Mouse (Mus musculus): ENCODE data around the gene Hist1h2aa. TPM values are rescaled to one million over a fixed set of nuclear protein-coding genes. Genes with fewer than 3 reads are reported as not detected.
A peak's percentile ranks its signal among the peaks of the same experiment; 100 is the strongest.

Gene Hist1h2aa
- polyA plus RNA-seq, 1 experiment from 2014 or later = not detected

- H3K4me1 ChIP-seq (ENCODE audit: insufficient read depth, low read depth, low read length) = no peaks in the 10 kb centered on the region
- H3K36me3 ChIP-seq (ENCODE audit: insufficient read depth, low read length) = no peaks in the 10 kb centered on the region
- H3K27me3 ChIP-seq (replicated peaks; ENCODE audit: insufficient read depth, low read length) = no peaks in the 10 kb centered on the region
- no peak overlapping the region for H3K9ac ChIP-seq (replicated peaks; ENCODE audit: low read depth)
- H3K4me3 ChIP-seq (ENCODE audit: low read depth, low read length) = no peak overlapping the region
- no peaks in the 10 kb centered on the region for H3K9me3 ChIP-seq (ENCODE audit: low read length)
- H3K27ac ChIP-seq (ENCODE audit: low read length) = no peak overlapping the region
- TF ChIP-seq EP300 (IDR thresholded peaks at IDR 0.05) (no peak), CTCF (IDR thresholded peaks at IDR 0.05) (peak; percentile 68)
- DNase-seq (ENCODE audit: low spot score) (no peak), ATAC-seq (no peak)
- H3K4me2 ChIP-seq (replicated peaks; ENCODE audit: low read depth, low read length) = no peak overlapping the region
- 63% methylated on average over 3 of the region's 3 CpGs for WGBS
Observed at GRCm38 (mm10) chr13:23950928-23951327, 16.7 kb downstream of the Hist1h2aa start.

- Histone ChIP-seq H3K27me3 (replicated peaks; ENCODE audit: insufficient read depth, low read length) (no peaks in the 10 kb centered on the region), H3K4me3 (ENCODE audit: low read depth, low read length) (no peak overlapping the region), H3K9ac (replicated peaks; ENCODE audit: low read depth) (no peak overlapping the region), H3K27ac (ENCODE audit: low read length) (no peak overlapping the region), H3K36me3 (ENCODE audit: insufficient read depth, low read length) (no peaks in the 10 kb centered on the region), H3K4me1 (ENCODE audit: insufficient read depth, low read depth, low read length) (no peaks in the 10 kb centered on the region), H3K9me3 (ENCODE audit: low read length) (no peaks in the 10 kb centered on the region), H3K4me2 (replicated peaks; ENCODE audit: low read depth, low read length) (no peak overlapping the region)
- DNase-seq (ENCODE audit: low spot score) = no peak
- no peak for ATAC-seq
- WGBS = 11% methylated on average over 2 of the region's 2 CpGs
- TF ChIP-seq CTCF (IDR thresholded peaks at IDR 0.05) = no peak
- TF ChIP-seq EP300 (IDR thresholded peaks at IDR 0.05) = no peak
Observed at GRCm38 (mm10) chr13:23959776-23960175, 25.5 kb downstream of the Hist1h2aa start.

GRCm38 (mm10) chr13:23964909-23965308, 30.6 kb downstream of the Hist1h2aa start:
- ATAC-seq = no peak
- WGBS = 76% methylated on average over 2 of the region's 2 CpGs

GRCm38 (mm10) chr13:23971870-23972269, 37.6 kb downstream of the Hist1h2aa start:
- H3K27ac ChIP-seq (ENCODE audit: low read length) = no peak overlapping the region

More at GRCm38 (mm10) chr13:23964909-23965308, 30.6 kb downstream of the Hist1h2aa start:
- no peak overlapping the region for H3K9ac ChIP-seq (replicated peaks; ENCODE audit: low read depth)
- no peaks in the 10 kb centered on the region for H3K4me1 ChIP-seq (ENCODE audit: insufficient read depth, low read depth, low read length)
- TF ChIP-seq EP300 (IDR thresholded peaks at IDR 0.05) = no peak
- TF ChIP-seq CTCF (IDR thresholded peaks at IDR 0.05) = no peak
- no peak for DNase-seq (ENCODE audit: low spot score)
- H3K27me3 ChIP-seq (replicated peaks; ENCODE audit: insufficient read depth, low read length) = no peaks in the 10 kb centered on the region
- H3K27ac ChIP-seq (ENCODE audit: low read length) = no peak overlapping the region
- no peaks in the 10 kb centered on the region for H3K9me3 ChIP-seq (ENCODE audit: low read length)
- H3K4me2 ChIP-seq (replicated peaks; ENCODE audit: low read depth, low read length) = no peak overlapping the region
- H3K4me3 ChIP-seq (ENCODE audit: low read depth, low read length) = no peak overlapping the region
- no peaks in the 10 kb centered on the region for H3K36me3 ChIP-seq (ENCODE audit: insufficient read depth, low read length)

GRCm38 (mm10) chr13:23972271-23972670, 38.0 kb downstream of the Hist1h2aa start:
- no peak for TF ChIP-seq EP300 (IDR thresholded peaks at IDR 0.05)
- no peak for TF ChIP-seq CTCF (IDR thresholded peaks at IDR 0.05)
- Histone ChIP-seq H3K27ac (ENCODE audit: low read length) (no peak overlapping the region), H3K4me2 (replicated peaks; ENCODE audit: low read depth, low read length) (no peak overlapping the region), H3K36me3 (ENCODE audit: insufficient read depth, low read length) (no peaks in the 10 kb centered on the region), H3K4me3 (ENCODE audit: low read depth, low read length) (no peak overlapping the region), H3K9me3 (ENCODE audit: low read length) (no peaks in the 10 kb centered on the region), H3K4me1 (ENCODE audit: insufficient read depth, low read depth, low read length) (no peaks in the 10 kb centered on the region), H3K9ac (replicated peaks; ENCODE audit: low read depth) (no peak overlapping the region), H3K27me3 (replicated peaks; ENCODE audit: insufficient read depth, low read length) (no peaks in the 10 kb centered on the region)
- ATAC-seq = no peak
- WGBS = 39% methylated on average over 5 of the region's 5 CpGs
- no peak for DNase-seq (ENCODE audit: low spot score)

More at GRCm38 (mm10) chr13:23971870-23972269, 37.6 kb downstream of the Hist1h2aa start:
- WGBS = 57% methylated on average over 2 of the region's 2 CpGs
- Histone ChIP-seq H3K9me3 (ENCODE audit: low read length) (no peaks in the 10 kb centered on the region), H3K4me3 (ENCODE audit: low read depth, low read length) (no peak overlapping the region), H3K4me2 (replicated peaks; ENCODE audit: low read depth, low read length) (no peak overlapping the region), H3K4me1 (ENCODE audit: insufficient read depth, low read depth, low read length) (no peaks in the 10 kb centered on the region), H3K27me3 (replicated peaks; ENCODE audit: insufficient read depth, low read length) (no peaks in the 10 kb centered on the region), H3K36me3 (ENCODE audit: insufficient read depth, low read length) (no peaks in the 10 kb centered on the region), H3K9ac (replicated peaks; ENCODE audit: low read depth) (no peak overlapping the region)
- ATAC-seq (no peak), DNase-seq (ENCODE audit: low spot score) (no peak)
- TF ChIP-seq EP300 (IDR thresholded peaks at IDR 0.05) (no peak), CTCF (IDR thresholded peaks at IDR 0.05) (no peak)

Small RNA genes within 50 kb of the gene (microRNA-seq; reads per million reads assigned to microRNA genes)
- gene Gm44344 = not detected

Other genes with a start within 250 kb of the Hist1h2aa start
- 0.13 TPM in 1 of 2 replicates, not detected in the other for gene Hist1h1t, start 238.6 kb upstream of the Hist1h2aa start, polyA plus RNA-seq (2015; fragmentation: Nextera tagmentation; extraction: Ambion mirVana)
- 3.7 and 3.9 TPM in 2 replicates for gene Hist1h4c, start 236.0 kb upstream of the Hist1h2aa start, polyA plus RNA-seq (2015; fragmentation: Nextera tagmentation; extraction: Ambion mirVana)
- 25.3 and 26.3 TPM in 2 replicates for gene Hfe, start 223.6 kb upstream of the Hist1h2aa start, polyA plus RNA-seq (2015; fragmentation: Nextera tagmentation; extraction: Ambion mirVana)
- gene Hist1h1c, start 195.7 kb upstream of the Hist1h2aa start, polyA plus RNA-seq (2015; fragmentation: Nextera tagmentation; extraction: Ambion mirVana) = 38.9 and 43.3 TPM in 2 replicates
- 0.27 TPM in 1 of 2 replicates, not detected in the other for gene Hist1h3c, start 188.9 kb upstream of the Hist1h2aa start, polyA plus RNA-seq (2015; fragmentation: Nextera tagmentation; extraction: Ambion mirVana)
- 0.99 TPM in 1 of 2 replicates, not detected in the other for gene Hist1h2bb, start 187.7 kb upstream of the Hist1h2aa start, polyA plus RNA-seq (2015; fragmentation: Nextera tagmentation; extraction: Ambion mirVana)
- gene Hist1h2ab, start 183.3 kb upstream of the Hist1h2aa start, polyA plus RNA-seq (2015; fragmentation: Nextera tagmentation; extraction: Ambion mirVana) = 5.3 and 6.1 TPM in 2 replicates
- gene Hist1h3b, start 182.2 kb upstream of the Hist1h2aa start, polyA plus RNA-seq (2015; fragmentation: Nextera tagmentation; extraction: Ambion mirVana) = 2.6 and 3.0 TPM in 2 replicates
- gene Hist1h4b, start 177.4 kb upstream of the Hist1h2aa start, polyA plus RNA-seq (2015; fragmentation: Nextera tagmentation; extraction: Ambion mirVana) = 0.57 and 0.73 TPM in 2 replicates
- 0.26 and 0.38 TPM in 2 replicates for gene Hist1h4a, start 173.2 kb upstream of the Hist1h2aa start, polyA plus RNA-seq (2015; fragmentation: Nextera tagmentation; extraction: Ambion mirVana)
- gene Hist1h3a, start 172.1 kb upstream of the Hist1h2aa start, polyA plus RNA-seq (2015; fragmentation: Nextera tagmentation; extraction: Ambion mirVana) = 1.4 and 1.7 TPM in 2 replicates
- gene Hist1h1a, start 170.8 kb upstream of the Hist1h2aa start, polyA plus RNA-seq (2015; fragmentation: Nextera tagmentation; extraction: Ambion mirVana) = 0.33 and 0.64 TPM in 2 replicates
- gene Trim38, start 164.5 kb upstream of the Hist1h2aa start, polyA plus RNA-seq (2015; fragmentation: Nextera tagmentation; extraction: Ambion mirVana) = not detected in 2 replicates
- gene Slc17a2, start 127.5 kb upstream of the Hist1h2aa start, polyA plus RNA-seq (2015; fragmentation: Nextera tagmentation; extraction: Ambion mirVana) = 1.4 and 3.4 TPM in 2 replicates
- gene Slc17a3, start 95.0 kb upstream of the Hist1h2aa start, polyA plus RNA-seq (2015; fragmentation: Nextera tagmentation; extraction: Ambion mirVana) = not detected in 2 replicates
- not detected in 2 replicates for gene Slc17a1, start 66.7 kb upstream of the Hist1h2aa start, polyA plus RNA-seq (2015; fragmentation: Nextera tagmentation; extraction: Ambion mirVana)
- not detected in 2 replicates for gene Slc17a4, start 19.5 kb upstream of the Hist1h2aa start, polyA plus RNA-seq (2015; fragmentation: Nextera tagmentation; extraction: Ambion mirVana)
- gene Hist1h2ba, start 306 bp upstream of the Hist1h2aa start, polyA plus RNA-seq (2015; fragmentation: Nextera tagmentation; extraction: Ambion mirVana) = not detected in 2 replicates
- not detected in 2 replicates for gene Scgn, start 56.8 kb downstream of the Hist1h2aa start, polyA plus RNA-seq (2015; fragmentation: Nextera tagmentation; extraction: Ambion mirVana)